Mouse (Mus musculus) forebrain, postnatal 0 days (tissue): ENCODE results near the gene Lsamp. TPM values are rescaled to one million over a fixed set of nuclear protein-coding genes. Genes with fewer than 3 reads are reported as not detected.

Source experiments
- ATAC-seq: fragments of 200-750 bp; cut with Nextera tagmentation; 2 replicates; pipeline ENCODE4 v1.8.0; 2017; ENCODE audit warnings: mild to moderate bottlenecking, moderate library complexity
- DNase-seq: peaks from one replicate; pipeline ENCODE4 v3.0.0-alpha.2; 2015
- H3K27ac ChIP-seq: fragments of 300-500 bp; sonication (generic); 2 replicates; pipeline ENCODE4 v1.5.1; 2014; ENCODE audit warnings: low read depth, mild to moderate bottlenecking, antibody characterized with exemption, low read length, moderate library complexity, mixed read lengths
- H3K27me3 ChIP-seq: fragments of 300-500 bp; sonication (generic); 2 replicates; pipeline ENCODE4 v1.6.1; 2014; ENCODE audit warnings: mild to moderate bottlenecking, low read length, mixed read lengths; ENCODE audit not compliant: insufficient read depth
- H3K36me3 ChIP-seq: fragments of 300-500 bp; sonication (generic); 2 replicates; pipeline ENCODE4 v1.6.1; 2014; ENCODE audit warnings: mild to moderate bottlenecking, moderate library complexity; ENCODE audit not compliant: insufficient read depth
- H3K4me1 ChIP-seq: fragments of 300-500 bp; sonication (generic); 2 replicates; pipeline ENCODE4 v1.6.1; 2014; ENCODE audit warnings: antibody characterized with exemption; ENCODE audit not compliant: insufficient read depth
- H3K4me2 ChIP-seq: fragments of 300-500 bp; sonication (generic); 2 replicates; pipeline ENCODE4 v1.6.1; 2014; ENCODE audit warnings: low read depth, mild to moderate bottlenecking, moderate library complexity
- H3K4me3 ChIP-seq: fragments of 300-500 bp; sonication (generic); 2 replicates; pipeline ENCODE4 v1.5.1; 2014; ENCODE audit warnings: low read depth, low read length, mixed read lengths
- H3K9ac ChIP-seq: fragments of 300-500 bp; sonication (generic); 2 replicates; pipeline ENCODE4 v1.6.1; 2014; ENCODE audit warnings: mild to moderate bottlenecking
- H3K9me3 ChIP-seq: fragments of 300-500 bp; sonication (generic); 2 replicates; pipeline ENCODE4 v1.6.1; 2016; ENCODE audit warnings: low read length
- CTCF ChIP-seq: sonication (generic); IDR thresholded peaks from 2 replicates; pipeline ENCODE4 v1.5.1; 2016; ENCODE audit warnings: antibody characterized with exemption, control low read depth, low read depth
- WGBS: fragments of 180-500 bp; shearing (Covaris S2); extraction: QIAGEN DNeasy Blood & Tissue Kit; methylation state at CpG from one replicate; pipeline ENCODE4 v1.1.7; 2014; 5-methylcytosine and 5-hydroxymethylcytosine counted together
- polyA plus RNA-seq: library from polyadenylated mRNA; unstranded; fragments of >200 nt; fragmentation: Nextera tagmentation; extraction: Ambion mirVana; gene quantifications from 2 replicates; pipeline ENCODE4 v1.2.1, GENCODE M21; 2015
- total RNA-seq: library from RNA; depleted of rRNA; stranded (reverse); fragments of >200 nt; gene quantifications from 2 replicates; pipeline ENCODE4 v1.2.3, GENCODE M21; 2014

Lsamp gene
- total and polyA plus RNA-seq, 2 experiments from 2014 or later = 74.0 to 157 TPM

GRCm38 (mm10) chr16:42113246-42113645 is 2129.1 kb downstream of the Lsamp start:
- no peak overlapping the region for H3K4me2 ChIP-seq
- WGBS = 93% methylated on average over 2 of the region's 2 CpGs
- H3K27ac ChIP-seq = no peak overlapping the region
- ATAC-seq = no peak
- no peaks in the 10 kb centered on the region for H3K9me3 ChIP-seq
- TF ChIP-seq CTCF = no peak
- DNase-seq = no peak
- no peaks in the 10 kb centered on the region for H3K4me1 ChIP-seq
- no peak overlapping the region for H3K9ac ChIP-seq
- no peak overlapping the region for H3K4me3 ChIP-seq
- H3K27me3 ChIP-seq = no peaks in the 10 kb centered on the region
- no peaks in the 10 kb centered on the region for H3K36me3 ChIP-seq

GRCm38 (mm10) chr16:42121788-42122187 is 2137.6 kb downstream of the Lsamp start:
- ATAC-seq = no peak
- peak; percentile 24 for DNase-seq
- Histone ChIP-seq H3K36me3 (no peaks in the 10 kb centered on the region), H3K9me3 (no peaks in the 10 kb centered on the region), H3K27ac (no peak overlapping the region), H3K9ac (no peak overlapping the region), H3K4me1 (no peaks in the 10 kb centered on the region), H3K4me2 (no peak overlapping the region), H3K4me3 (no peak overlapping the region), H3K27me3 (no peaks in the 10 kb centered on the region)
- WGBS = 83% methylated on average over 6 of the region's 6 CpGs
- no peak for TF ChIP-seq CTCF

GRCm38 (mm10) chr16:42123826-42124225 is 2139.7 kb downstream of the Lsamp start:
- Histone ChIP-seq H3K9ac (no peak overlapping the region), H3K27ac (no peak overlapping the region), H3K27me3 (no peaks in the 10 kb centered on the region), H3K4me3 (no peak overlapping the region), H3K36me3 (no peaks in the 10 kb centered on the region), H3K4me2 (no peak overlapping the region), H3K9me3 (no peaks in the 10 kb centered on the region), H3K4me1 (no peaks in the 10 kb centered on the region)
- ATAC-seq = no peak
- TF ChIP-seq CTCF = no peak
- DNase-seq = no peak
- WGBS = 60% methylated on average over 4 of the region's 4 CpGs

GRCm38 (mm10) chr16:42126061-42126460 is 2141.9 kb downstream of the Lsamp start:
- no peak overlapping the region for H3K4me3 ChIP-seq
- no peak overlapping the region for H3K27ac ChIP-seq
- no peaks in the 10 kb centered on the region for H3K9me3 ChIP-seq
- H3K27me3 ChIP-seq = no peaks in the 10 kb centered on the region
- H3K36me3 ChIP-seq = no peaks in the 10 kb centered on the region
- H3K4me2 ChIP-seq = no peak overlapping the region
- no peak for DNase-seq
- no peak for ATAC-seq
- no peak overlapping the region for H3K9ac ChIP-seq
- no peaks in the 10 kb centered on the region for H3K4me1 ChIP-seq
- 96% methylated on average over 2 of the region's 2 CpGs for WGBS
- no peak for TF ChIP-seq CTCF

GRCm38 (mm10) chr16:42147164-42147563 is 2163.0 kb downstream of the Lsamp start:
- Histone ChIP-seq H3K27me3 (no peaks in the 10 kb centered on the region), H3K4me1 (no peaks in the 10 kb centered on the region), H3K36me3 (no peaks in the 10 kb centered on the region), H3K9ac (no peak overlapping the region), H3K4me2 (no peak overlapping the region), H3K4me3 (no peak overlapping the region), H3K27ac (no peak overlapping the region), H3K9me3 (no peaks in the 10 kb centered on the region)
- no peak for DNase-seq
- no peak for ATAC-seq
- no peak for TF ChIP-seq CTCF
- WGBS = 59% methylated on average over 6 of the region's 6 CpGs

- Histone ChIP-seq H3K4me1 (no peaks in the 10 kb centered on the region), H3K9me3 (no peaks in the 10 kb centered on the region), H3K27me3 (no peaks in the 10 kb centered on the region), H3K4me2 (no peak overlapping the region), H3K4me3 (no peak overlapping the region), H3K27ac (no peak overlapping the region), H3K36me3 (no peaks in the 10 kb centered on the region), H3K9ac (no peak overlapping the region)
- WGBS = 19% methylated on average over 6 of the region's 6 CpGs
- DNase-seq = no peak
- no peak for ATAC-seq
- TF ChIP-seq CTCF = no peak
Observed at GRCm38 (mm10) chr16:42149216-42149942, 2165.2 kb downstream of the Lsamp start.

GRCm38 (mm10) chr16:42152640-42153039 is 2168.5 kb downstream of the Lsamp start:
- H3K9ac ChIP-seq = no peak overlapping the region
- H3K27me3 ChIP-seq = no peaks in the 10 kb centered on the region
- no peaks in the 10 kb centered on the region for H3K9me3 ChIP-seq
- no peak for TF ChIP-seq CTCF
- WGBS = 71% methylated on average over 8 of the region's 8 CpGs
- no peak; the same call in 1 of the 2 replicates for ATAC-seq
- H3K4me2 ChIP-seq = no peak overlapping the region
- no peak overlapping the region for H3K27ac ChIP-seq
- no peak for DNase-seq
- no peaks in the 10 kb centered on the region for H3K36me3 ChIP-seq
- H3K4me1 ChIP-seq = no peaks in the 10 kb centered on the region
- H3K4me3 ChIP-seq = no peak overlapping the region
